Mouse (Mus musculus): ENCODE results near the gene Sart1. TPM values are rescaled to one million over a fixed set of nuclear protein-coding genes. Genes with fewer than 3 reads are reported as not detected.

Gene Sart1
- polyA plus RNA-seq, 2 experiments, result 66.4 to 67.1 TPM

- no peak overlapping the region for H3K4me3 ChIP-seq (replicated peaks; ENCODE audit: low read length)
- no peaks in the 10 kb centered on the region for H3K27me3 ChIP-seq (ENCODE audit: control insufficient read depth, insufficient read depth, low read length)
- H3K27ac ChIP-seq (replicated peaks; ENCODE audit: low read depth, low read length), result no peak overlapping the region
- no peaks in the 10 kb centered on the region for H3K36me3 ChIP-seq (ENCODE audit: control insufficient read depth, insufficient read depth, low read length)
- 74% methylated on average over 6 of the region's 6 CpGs for WGBS
- no peaks in the 10 kb centered on the region for H3K4me1 ChIP-seq (ENCODE audit: control insufficient read depth, insufficient read depth, low read length)
- DNase-seq (ENCODE audit: low spot score) (no peak), ATAC-seq (ENCODE audit: low FRiP score, low read depth) (no peak)
- H3K9me3 ChIP-seq (ENCODE audit: control insufficient read depth, low read length), result no peaks in the 10 kb centered on the region
- H3K9ac ChIP-seq (ENCODE audit: low read depth, low read length, severe bottlenecking), result no peak overlapping the region
- H3K4me2 ChIP-seq (replicated peaks; ENCODE audit: low read depth, low read length, severe bottlenecking), result no peak overlapping the region
- TF ChIP-seq POLR2A (IDR thresholded peaks at IDR 0.05; ENCODE audit: borderline replicate concordance, extremely low read depth, insufficient read depth, insufficient read length), result no peak
Measured at GRCm38 (mm10) chr19:5348064-5348463, 40.4 kb downstream of the Sart1 start.

DNA sequence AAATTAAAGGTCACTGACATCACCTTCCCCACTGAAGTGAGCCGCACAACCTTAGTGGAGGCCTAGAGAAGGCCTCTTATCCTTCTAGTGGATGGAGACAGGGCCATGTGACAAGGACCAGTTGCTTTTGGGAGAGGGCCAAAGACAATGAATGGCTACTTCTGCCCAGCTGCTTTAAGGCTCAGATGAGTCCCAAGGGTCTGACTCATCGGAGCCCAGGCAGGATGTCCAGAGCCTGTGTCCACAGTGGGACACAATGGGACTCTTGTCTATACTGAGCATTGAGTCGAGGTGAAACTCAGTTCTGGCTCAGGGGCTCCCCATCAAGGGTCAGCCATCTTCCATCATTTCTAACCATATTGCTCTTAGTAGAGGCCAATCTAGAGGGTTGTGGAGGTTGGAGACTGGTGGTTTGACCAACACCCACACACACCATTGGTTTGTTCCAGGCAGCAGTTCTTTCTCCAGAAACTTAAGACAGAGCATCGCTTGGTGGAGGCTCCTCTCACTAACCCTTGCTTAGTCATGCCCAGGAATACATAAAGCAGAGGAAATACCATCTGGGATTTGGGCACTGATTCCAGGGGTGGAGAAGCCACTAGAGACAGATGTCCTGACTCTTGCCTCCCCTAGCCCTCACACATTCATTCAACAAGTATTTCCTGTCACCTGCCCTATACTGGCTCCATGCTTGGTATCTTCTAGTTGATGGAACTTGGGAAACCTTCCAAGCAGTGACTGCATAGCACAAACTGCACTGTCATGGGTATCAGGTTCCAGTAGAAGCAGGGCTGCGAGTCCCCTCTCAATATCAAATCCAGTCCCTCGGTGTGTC lies 43.0 kb downstream of the Sart1 start:
- H3K36me3 ChIP-seq (ENCODE audit: control insufficient read depth, insufficient read depth, low read length), result no peaks in the 10 kb centered on the region
- no peaks in the 10 kb centered on the region for H3K9me3 ChIP-seq (ENCODE audit: control insufficient read depth, low read length)
- no peak overlapping the region for H3K4me2 ChIP-seq (replicated peaks; ENCODE audit: low read depth, low read length, severe bottlenecking)
- no peak overlapping the region for H3K9ac ChIP-seq (ENCODE audit: low read depth, low read length, severe bottlenecking)
- DNase-seq (ENCODE audit: low spot score) (no peak), ATAC-seq (ENCODE audit: low FRiP score, low read depth) (no peak; the same call in 1 of the 2 replicates)
- no peak overlapping the region for H3K27ac ChIP-seq (replicated peaks; ENCODE audit: low read depth, low read length)
- no peak overlapping the region for H3K4me3 ChIP-seq (replicated peaks; ENCODE audit: low read length)
- H3K4me1 ChIP-seq (ENCODE audit: control insufficient read depth, insufficient read depth, low read length), result no peaks in the 10 kb centered on the region
- TF ChIP-seq POLR2A (IDR thresholded peaks at IDR 0.05; ENCODE audit: borderline replicate concordance, extremely low read depth, insufficient read depth, insufficient read length), result no peak
- 74% methylated on average over 6 of the region's 6 CpGs for WGBS
- H3K27me3 ChIP-seq (ENCODE audit: control insufficient read depth, insufficient read depth, low read length), result no peaks in the 10 kb centered on the region

- no peak overlapping the region for H3K4me2 ChIP-seq (replicated peaks; ENCODE audit: low read depth, low read length, severe bottlenecking)
- H3K36me3 ChIP-seq (ENCODE audit: control insufficient read depth, insufficient read depth, low read length), result no peaks in the 10 kb centered on the region
- no peak for TF ChIP-seq POLR2A (IDR thresholded peaks at IDR 0.05; ENCODE audit: borderline replicate concordance, extremely low read depth, insufficient read depth, insufficient read length)
- DNase-seq (ENCODE audit: low spot score) (no peak), ATAC-seq (ENCODE audit: low FRiP score, low read depth) (no peak)
- no peaks in the 10 kb centered on the region for H3K4me1 ChIP-seq (ENCODE audit: control insufficient read depth, insufficient read depth, low read length)
- H3K9me3 ChIP-seq (ENCODE audit: control insufficient read depth, low read length), result no peaks in the 10 kb centered on the region
- WGBS, result 89% methylated on average over 7 of the region's 7 CpGs
- H3K27ac ChIP-seq (replicated peaks; ENCODE audit: low read depth, low read length), result no peak overlapping the region
- H3K4me3 ChIP-seq (replicated peaks; ENCODE audit: low read length), result no peak overlapping the region
- no peak overlapping the region for H3K9ac ChIP-seq (ENCODE audit: low read depth, low read length, severe bottlenecking)
- H3K27me3 ChIP-seq (ENCODE audit: control insufficient read depth, insufficient read depth, low read length), result no peaks in the 10 kb centered on the region
Measured at GRCm38 (mm10) chr19:5341360-5341759, 47.1 kb downstream of the Sart1 start.

DNA sequence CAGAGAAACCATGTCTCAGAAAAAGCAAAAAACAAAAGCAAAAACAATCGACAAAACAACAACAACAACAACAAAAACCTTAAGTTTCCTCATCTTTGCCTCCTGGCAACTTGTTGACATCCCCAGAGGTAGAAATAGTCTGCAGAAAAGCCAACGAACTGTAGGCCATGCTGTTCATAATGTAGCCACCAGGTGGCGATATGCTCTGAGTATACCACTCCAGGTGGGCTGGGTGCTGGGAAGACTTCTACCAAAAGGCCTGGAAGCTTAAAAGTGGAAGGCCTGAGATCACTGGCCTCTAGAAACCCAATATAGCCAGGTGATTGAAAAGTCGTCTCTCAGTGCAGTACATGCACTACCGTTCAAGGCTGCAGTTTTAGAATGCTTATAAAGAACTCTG lies 50.5 kb downstream of the Sart1 start:
- Histone ChIP-seq H3K27ac (replicated peaks; ENCODE audit: low read depth, low read length) (no peak overlapping the region), H3K27me3 (ENCODE audit: control insufficient read depth, insufficient read depth, low read length) (no peaks in the 10 kb centered on the region), H3K4me1 (ENCODE audit: control insufficient read depth, insufficient read depth, low read length) (no peaks in the 10 kb centered on the region), H3K36me3 (ENCODE audit: control insufficient read depth, insufficient read depth, low read length) (no peaks in the 10 kb centered on the region), H3K4me2 (replicated peaks; ENCODE audit: low read depth, low read length, severe bottlenecking) (no peak overlapping the region), H3K9ac (ENCODE audit: low read depth, low read length, severe bottlenecking) (no peak overlapping the region), H3K9me3 (ENCODE audit: control insufficient read depth, low read length) (no peaks in the 10 kb centered on the region), H3K4me3 (replicated peaks; ENCODE audit: low read length) (no peak overlapping the region)
- ATAC-seq (ENCODE audit: low FRiP score, low read depth), result no peak
- TF ChIP-seq POLR2A (IDR thresholded peaks at IDR 0.05; ENCODE audit: borderline replicate concordance, extremely low read depth, insufficient read depth, insufficient read length), result no peak
- DNase-seq (ENCODE audit: low spot score), result peak; percentile 86
- WGBS, result 20% methylated on average over 5 of the region's 5 CpGs

- H3K27me3 ChIP-seq (ENCODE audit: control insufficient read depth, insufficient read depth, low read length), result no peaks in the 10 kb centered on the region
- ATAC-seq (ENCODE audit: low FRiP score, low read depth) (no peak), DNase-seq (ENCODE audit: low spot score) (no peak)
- no peaks in the 10 kb centered on the region for H3K4me1 ChIP-seq (ENCODE audit: control insufficient read depth, insufficient read depth, low read length)
- H3K27ac ChIP-seq (replicated peaks; ENCODE audit: low read depth, low read length), result no peak within 1 kb of the TSS
- no peaks in the 10 kb centered on the region for H3K36me3 ChIP-seq (ENCODE audit: control insufficient read depth, insufficient read depth, low read length)
- H3K9me3 ChIP-seq (ENCODE audit: control insufficient read depth, low read length), result no peaks in the 10 kb centered on the region
- H3K9ac ChIP-seq (ENCODE audit: low read depth, low read length, severe bottlenecking), result no peak within 1 kb of the TSS
- H3K4me2 ChIP-seq (replicated peaks; ENCODE audit: low read depth, low read length, severe bottlenecking), result no peak within 1 kb of the TSS
- 86% methylated on average over 6 of the region's 6 CpGs for WGBS
- no peak within 1 kb of the TSS for H3K4me3 ChIP-seq (replicated peaks; ENCODE audit: low read length)
- TF ChIP-seq POLR2A (IDR thresholded peaks at IDR 0.05; ENCODE audit: borderline replicate concordance, extremely low read depth, insufficient read depth, insufficient read length), result no peak
Measured at GRCm38 (mm10) chr19:5335441-5335840, 53.1 kb downstream of the Sart1 start, which contains the start of gene Catsper1. TSS of gene Catsper1 (plus strand) at chr19:5335741.
